Mouse (Mus musculus): ENCODE data around the gene Rbl2. TPM values are rescaled to one million over a fixed set of nuclear protein-coding genes. Genes with fewer than 3 reads are reported as not detected.

Gene Rbl2
- polyA plus RNA-seq, 1 experiment from 2014 or later = 20.2 TPM

DNA sequence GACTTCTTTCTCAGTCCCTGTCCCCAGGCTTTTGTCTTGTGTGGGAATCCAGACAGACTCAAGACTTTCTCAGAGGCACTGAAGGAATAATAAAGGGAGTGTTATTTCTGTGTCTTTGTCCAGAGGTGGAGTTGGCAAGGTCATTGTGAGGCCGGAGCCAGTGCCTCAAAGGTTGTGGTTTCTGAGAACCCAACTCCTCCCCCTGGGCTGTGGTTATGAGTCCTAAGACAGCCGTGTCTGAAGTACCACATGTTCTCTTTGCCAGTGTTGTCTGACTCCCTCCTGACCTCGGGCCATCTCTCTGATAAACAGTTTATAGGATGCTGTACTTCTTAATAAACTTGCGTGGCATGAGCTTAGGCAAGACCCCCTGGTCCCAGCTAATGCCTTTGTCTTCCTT lies 4.7 kb upstream of the Rbl2 start:
- no peaks in the 10 kb centered on the region for H3K36me3 ChIP-seq
- no peaks in the 10 kb centered on the region for H3K4me1 ChIP-seq
- H3K27me3 ChIP-seq = no peaks in the 10 kb centered on the region
- ATAC-seq (ENCODE audit: insufficient number of reproducible peaks, low FRiP score, low TSS enrichment, low read depth) = no peak
- H3K9me3 ChIP-seq (replicated peaks) = no peaks in the 10 kb centered on the region
- no peak overlapping the region for H3K9ac ChIP-seq
- H3K4me3 ChIP-seq (replicated peaks) = no peak overlapping the region
- WGBS = 64% methylated on average over 4 of the region's 4 CpGs
- no peak overlapping the region for H3K27ac ChIP-seq (replicated peaks)
- H3K4me2 ChIP-seq (replicated peaks) = no peak overlapping the region

DNA sequence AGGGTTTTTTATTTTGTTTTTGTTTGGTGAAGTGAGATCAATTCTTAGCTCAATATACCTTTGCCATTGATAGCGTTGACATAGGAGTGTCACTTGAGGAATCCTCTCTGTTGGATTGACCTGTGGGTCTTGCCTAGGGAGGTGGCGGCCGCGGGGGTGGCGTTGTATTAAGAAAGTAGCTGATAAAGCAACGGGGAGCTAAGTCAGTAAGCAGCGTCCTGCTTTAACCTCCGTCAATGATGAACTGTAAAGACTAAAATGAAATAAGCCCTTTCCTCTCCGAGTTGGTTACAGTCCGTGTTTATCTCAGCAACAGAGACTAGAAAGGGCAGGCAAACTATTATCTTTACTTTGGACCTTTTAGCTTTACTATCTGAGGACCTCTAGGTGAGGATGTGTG lies 450 bp upstream of the Rbl2 start:
- WGBS = 4% methylated on average over 10 of the region's 10 CpGs
- H3K4me3 ChIP-seq (replicated peaks) = peak overlapping the region; percentile 96
- H3K4me1 ChIP-seq = peaks cover 12% of the 10 kb centered on the region
- peak overlapping the region; percentile 63 for H3K4me2 ChIP-seq (replicated peaks)
- peak overlapping the region; percentile 59; the same call in 1 of the 2 replicates for H3K9ac ChIP-seq
- peak; percentile 2; the same call in 1 of the 2 replicates for ATAC-seq (ENCODE audit: insufficient number of reproducible peaks, low FRiP score, low TSS enrichment, low read depth)
- H3K9me3 ChIP-seq (replicated peaks) = no peaks in the 10 kb centered on the region
- H3K27ac ChIP-seq (replicated peaks) = peak overlapping the region; percentile 91; the same call in 1 of the 2 replicates
- no peaks in the 10 kb centered on the region for H3K27me3 ChIP-seq
- no peaks in the 10 kb centered on the region for H3K36me3 ChIP-seq

DNA sequence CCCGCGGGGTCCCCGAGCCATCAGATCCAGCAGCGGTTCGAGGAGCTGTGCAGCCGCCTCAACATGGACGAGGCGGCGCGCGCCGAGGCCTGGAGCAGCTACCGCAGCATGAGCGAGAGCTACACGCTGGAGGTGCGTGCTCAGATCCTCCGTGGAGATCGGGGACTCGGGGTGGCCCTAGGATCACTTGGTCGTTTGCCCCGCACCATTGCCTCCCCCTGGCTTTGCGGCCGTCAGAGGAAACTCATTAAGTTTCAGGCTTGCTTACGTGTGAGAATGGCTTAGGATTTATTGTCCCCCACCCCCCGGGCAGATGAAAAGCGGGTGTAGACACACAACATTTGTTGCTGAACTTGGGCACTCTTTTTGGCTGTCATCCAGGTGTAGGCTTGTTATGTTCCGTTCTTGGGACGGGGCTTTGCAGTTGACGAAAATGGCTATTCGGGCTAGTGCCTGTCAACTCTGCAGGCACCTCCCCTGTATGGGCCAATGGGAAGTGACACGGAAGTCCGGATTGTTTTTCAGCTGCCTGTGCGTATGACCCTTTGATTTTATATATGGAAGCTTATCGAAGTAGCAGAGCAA lies 510 bp downstream of the Rbl2 start:
- H3K27me3 ChIP-seq = no peaks in the 10 kb centered on the region

DNA sequence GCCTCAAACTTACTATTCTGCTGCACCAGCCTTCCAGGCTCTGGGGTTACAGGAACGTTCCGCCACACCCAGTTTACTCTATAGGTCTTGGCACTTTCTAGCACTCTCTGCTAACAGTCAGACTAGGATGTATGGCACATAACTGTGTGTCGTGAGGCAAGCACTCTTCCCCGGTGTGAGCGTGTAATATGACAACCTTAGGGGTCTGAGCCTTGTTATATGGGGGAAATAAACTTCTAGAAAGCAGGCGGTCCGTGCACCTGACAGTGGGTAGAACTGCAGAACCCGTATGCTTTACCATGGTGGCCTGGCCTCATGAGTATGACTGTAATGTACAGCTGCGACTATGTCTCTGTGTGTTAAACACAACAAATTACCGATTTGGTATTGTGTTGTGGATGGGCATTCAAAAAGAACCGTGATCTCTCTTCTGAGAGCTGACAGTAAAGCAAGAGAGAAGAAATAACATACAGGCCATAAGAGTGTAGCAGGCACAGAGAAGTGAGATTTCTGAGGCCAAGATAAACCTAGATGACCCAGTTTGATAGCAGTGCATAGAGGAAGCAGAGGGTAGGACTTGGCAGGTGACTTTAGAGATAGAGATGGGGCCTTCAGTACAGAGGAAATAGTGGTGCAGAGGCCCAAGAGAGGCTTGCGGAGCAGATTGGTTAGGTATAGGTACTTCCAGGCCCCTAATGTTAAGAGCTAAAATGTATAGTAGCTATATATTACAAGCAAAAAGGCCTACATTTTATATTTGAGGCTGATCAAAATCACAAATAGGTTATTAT lies 7.4 kb downstream of the Rbl2 start:
- Histone ChIP-seq H3K9ac (no peak overlapping the region), H3K27ac (replicated peaks) (no peak overlapping the region), H3K36me3 (peaks cover 23% of the 10 kb centered on the region), H3K27me3 (no peaks in the 10 kb centered on the region), H3K4me1 (no peaks in the 10 kb centered on the region), H3K4me3 (replicated peaks) (no peak overlapping the region), H3K4me2 (replicated peaks) (no peak overlapping the region), H3K9me3 (replicated peaks) (no peaks in the 10 kb centered on the region)
- 92% methylated on average over 12 of the region's 12 CpGs for WGBS
- no peak for ATAC-seq (ENCODE audit: insufficient number of reproducible peaks, low FRiP score, low TSS enrichment, low read depth)

More for the DNA sequence above, 510 bp downstream of the Rbl2 start:
- Histone ChIP-seq H3K9ac (peak overlapping the region; percentile 59), H3K9me3 (replicated peaks) (no peaks in the 10 kb centered on the region), H3K4me3 (replicated peaks) (peak overlapping the region; percentile 96), H3K4me2 (replicated peaks) (peak overlapping the region; percentile 63), H3K4me1 (peaks cover 12% of the 10 kb centered on the region), H3K36me3 (0 out of 2 replicates have a peak, but pooled peaks cover 2% of the 10 kb centered on the region), H3K27ac (replicated peaks) (peak overlapping the region; percentile 91)
- under 1% methylated on average over 34 of the region's 34 CpGs for WGBS
- ATAC-seq (ENCODE audit: insufficient number of reproducible peaks, low FRiP score, low TSS enrichment, low read depth) = peak; percentile 81

DNA sequence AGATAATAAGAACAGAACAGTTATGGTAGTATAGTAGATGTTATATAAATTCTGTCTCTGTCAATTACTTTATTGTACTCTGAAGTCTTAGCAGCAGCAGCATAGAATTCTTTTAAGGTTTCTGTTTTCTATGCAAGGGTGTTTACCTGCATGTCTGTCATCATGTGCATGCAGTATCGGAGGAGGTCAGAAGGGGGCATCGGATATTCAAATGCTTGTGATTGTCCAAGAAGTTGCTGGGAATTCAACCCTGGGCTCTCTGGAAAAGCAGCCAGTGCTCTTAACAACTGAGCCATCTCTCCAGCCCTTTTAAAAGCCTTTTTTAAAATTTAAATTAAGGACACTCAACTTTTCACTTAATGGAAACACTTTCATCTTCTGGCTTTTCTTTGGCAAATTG lies 9.8 kb downstream of the Rbl2 start:
- no peaks in the 10 kb centered on the region for H3K9me3 ChIP-seq (replicated peaks)
- H3K27me3 ChIP-seq = no peaks in the 10 kb centered on the region
- no peak overlapping the region for H3K4me3 ChIP-seq (replicated peaks)
- WGBS = 96% methylated on average over 2 of the region's 2 CpGs
- ATAC-seq (ENCODE audit: insufficient number of reproducible peaks, low FRiP score, low TSS enrichment, low read depth) = no peak
- H3K4me1 ChIP-seq = no peaks in the 10 kb centered on the region
- no peak overlapping the region for H3K4me2 ChIP-seq (replicated peaks)
- no peak overlapping the region for H3K27ac ChIP-seq (replicated peaks)
- H3K36me3 ChIP-seq = peaks cover 38% of the 10 kb centered on the region
- no peak overlapping the region for H3K9ac ChIP-seq

DNA sequence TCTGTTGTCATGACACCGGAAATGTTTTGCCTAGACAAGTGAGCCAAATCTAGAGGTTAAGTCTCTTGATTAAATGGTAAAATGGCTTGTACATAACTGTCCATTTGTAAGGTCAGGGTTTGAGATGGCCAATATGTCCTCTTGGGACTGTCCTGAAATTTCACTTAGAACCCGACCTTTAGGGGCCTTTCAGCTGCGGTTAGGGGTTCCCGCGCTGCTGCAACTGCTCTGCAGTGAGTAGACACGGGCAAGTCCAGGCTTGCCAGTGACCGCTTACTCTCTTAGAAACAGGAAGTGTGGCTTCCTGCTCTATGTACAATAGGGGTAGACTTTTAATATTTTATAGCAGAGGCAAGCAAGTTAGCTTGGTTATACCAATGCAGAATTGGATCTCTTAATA lies 12.1 kb downstream of the Rbl2 start:
- H3K4me3 ChIP-seq (replicated peaks) = no peak overlapping the region
- no peaks in the 10 kb centered on the region for H3K27me3 ChIP-seq
- H3K4me1 ChIP-seq = no peaks in the 10 kb centered on the region
- H3K9ac ChIP-seq = no peak overlapping the region
- WGBS = 65% methylated on average over 7 of the region's 7 CpGs
- H3K27ac ChIP-seq (replicated peaks) = no peak overlapping the region
- H3K36me3 ChIP-seq = peaks cover 42% of the 10 kb centered on the region
- H3K4me2 ChIP-seq (replicated peaks) = no peak overlapping the region
- ATAC-seq (ENCODE audit: insufficient number of reproducible peaks, low FRiP score, low TSS enrichment, low read depth) = no peak
- no peaks in the 10 kb centered on the region for H3K9me3 ChIP-seq (replicated peaks)

DNA sequence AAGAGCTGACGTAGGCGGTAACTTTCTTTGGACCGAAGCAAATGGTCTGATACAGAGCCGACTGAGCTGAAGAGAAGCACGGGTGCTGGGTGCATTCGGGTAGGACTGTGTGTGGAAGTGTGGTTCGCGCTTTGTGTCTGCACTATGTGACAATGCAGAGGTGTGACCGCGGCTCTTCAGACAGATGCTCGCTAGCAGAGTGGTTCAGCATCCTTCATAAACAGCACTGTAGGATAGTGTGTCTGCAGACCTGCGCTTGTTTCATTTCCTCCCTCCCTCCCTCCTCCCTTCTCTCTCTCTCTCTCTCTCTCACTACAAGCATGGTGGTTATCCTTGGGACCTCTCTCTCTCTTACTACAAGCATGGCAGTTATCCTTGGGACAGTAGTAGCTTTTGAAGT lies 12.6 kb downstream of the Rbl2 start:
- Histone ChIP-seq H3K9me3 (replicated peaks) (no peaks in the 10 kb centered on the region), H3K4me3 (replicated peaks) (no peak overlapping the region), H3K27ac (replicated peaks) (no peak overlapping the region), H3K9ac (no peak overlapping the region), H3K4me2 (replicated peaks) (no peak overlapping the region), H3K4me1 (no peaks in the 10 kb centered on the region), H3K27me3 (no peaks in the 10 kb centered on the region), H3K36me3 (peaks cover 42% of the 10 kb centered on the region)
- ATAC-seq (ENCODE audit: insufficient number of reproducible peaks, low FRiP score, low TSS enrichment, low read depth) = no peak
- 90% methylated on average over 12 of the region's 12 CpGs for WGBS

DNA sequence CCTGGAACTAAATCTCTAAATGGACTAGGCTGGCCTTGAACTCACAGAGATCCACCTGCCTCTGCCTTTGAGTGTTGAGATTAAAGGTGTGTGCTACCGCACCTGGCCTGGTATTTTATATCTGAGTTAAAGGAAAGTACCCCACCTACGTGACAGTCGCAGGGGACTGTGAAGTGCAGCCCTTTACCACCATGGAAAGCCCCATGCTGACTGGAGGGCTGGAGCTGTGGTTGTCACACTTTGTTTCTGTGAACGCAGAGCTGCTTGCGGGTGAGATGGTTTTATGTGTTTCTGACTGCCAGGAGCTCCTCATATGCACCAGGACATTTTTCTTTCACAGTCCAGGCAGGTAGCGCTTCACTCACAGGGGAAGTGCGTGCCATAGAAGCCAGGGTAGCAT lies 18.6 kb downstream of the Rbl2 start:
- Histone ChIP-seq H3K36me3 (peaks cover 48% of the 10 kb centered on the region), H3K27me3 (no peaks in the 10 kb centered on the region), H3K27ac (replicated peaks) (no peak overlapping the region), H3K9me3 (replicated peaks) (no peaks in the 10 kb centered on the region), H3K4me1 (no peaks in the 10 kb centered on the region), H3K4me2 (replicated peaks) (no peak overlapping the region), H3K9ac (no peak overlapping the region), H3K4me3 (replicated peaks) (no peak overlapping the region)
- WGBS = 93% methylated on average over 7 of the region's 7 CpGs
- ATAC-seq (ENCODE audit: insufficient number of reproducible peaks, low FRiP score, low TSS enrichment, low read depth) = no peak

DNA sequence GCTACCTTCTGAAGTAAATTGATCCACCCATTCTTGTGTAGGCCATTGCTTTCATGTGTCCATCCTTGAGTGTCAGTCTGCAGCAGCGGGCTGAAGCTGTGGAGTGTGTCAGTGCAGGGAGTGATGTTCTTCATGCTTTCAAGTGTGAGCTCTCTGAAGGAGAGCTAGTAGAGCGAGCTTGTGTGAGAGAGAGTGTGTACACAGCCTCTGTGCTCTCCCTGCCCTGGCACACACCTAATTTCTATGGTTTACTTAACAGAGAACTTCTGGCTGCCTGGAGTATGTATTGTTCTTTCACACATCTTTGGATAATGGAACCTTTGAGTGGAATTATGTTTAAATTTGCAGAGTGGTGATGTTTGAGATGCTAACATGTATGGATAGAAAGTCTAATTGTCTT lies 19.7 kb downstream of the Rbl2 start:
- no peak overlapping the region for H3K4me3 ChIP-seq (replicated peaks)
- no peaks in the 10 kb centered on the region for H3K27me3 ChIP-seq
- H3K4me2 ChIP-seq (replicated peaks) = no peak overlapping the region
- H3K36me3 ChIP-seq = peaks cover 45% of the 10 kb centered on the region
- no peak overlapping the region for H3K9ac ChIP-seq
- ATAC-seq (ENCODE audit: insufficient number of reproducible peaks, low FRiP score, low TSS enrichment, low read depth) = no peak
- H3K27ac ChIP-seq (replicated peaks) = no peak overlapping the region
- H3K4me1 ChIP-seq = no peaks in the 10 kb centered on the region
- H3K9me3 ChIP-seq (replicated peaks) = no peaks in the 10 kb centered on the region
- WGBS = 91% methylated on average over 2 of the region's 2 CpGs

DNA sequence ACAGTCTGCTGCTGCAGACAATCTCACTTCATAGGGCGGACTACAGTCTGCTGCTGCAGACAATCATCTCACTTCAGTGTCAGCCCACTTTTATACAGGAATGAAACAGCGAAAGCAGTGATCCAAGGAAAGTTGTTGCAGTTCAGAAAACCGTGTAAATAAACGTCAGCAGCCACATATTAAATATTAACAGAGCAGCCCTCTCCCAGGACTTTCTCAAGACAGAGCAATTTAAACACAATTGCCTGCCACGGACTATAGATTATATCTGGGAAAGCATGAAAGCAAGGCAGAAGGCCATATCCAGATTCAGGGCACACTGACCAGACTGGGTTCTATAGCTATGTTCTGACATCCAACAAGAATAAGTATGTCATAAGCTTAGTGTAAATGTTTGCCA lies 24.3 kb downstream of the Rbl2 start:
- Histone ChIP-seq H3K27me3 (no peaks in the 10 kb centered on the region), H3K27ac (replicated peaks) (no peak overlapping the region), H3K9ac (no peak overlapping the region), H3K4me2 (replicated peaks) (no peak overlapping the region), H3K36me3 (peaks cover 49% of the 10 kb centered on the region), H3K4me3 (replicated peaks) (no peak overlapping the region), H3K9me3 (replicated peaks) (no peaks in the 10 kb centered on the region), H3K4me1 (no peaks in the 10 kb centered on the region)
- WGBS = 84% methylated on average over 5 of the region's 5 CpGs
- no peak for ATAC-seq (ENCODE audit: insufficient number of reproducible peaks, low FRiP score, low TSS enrichment, low read depth)

DNA sequence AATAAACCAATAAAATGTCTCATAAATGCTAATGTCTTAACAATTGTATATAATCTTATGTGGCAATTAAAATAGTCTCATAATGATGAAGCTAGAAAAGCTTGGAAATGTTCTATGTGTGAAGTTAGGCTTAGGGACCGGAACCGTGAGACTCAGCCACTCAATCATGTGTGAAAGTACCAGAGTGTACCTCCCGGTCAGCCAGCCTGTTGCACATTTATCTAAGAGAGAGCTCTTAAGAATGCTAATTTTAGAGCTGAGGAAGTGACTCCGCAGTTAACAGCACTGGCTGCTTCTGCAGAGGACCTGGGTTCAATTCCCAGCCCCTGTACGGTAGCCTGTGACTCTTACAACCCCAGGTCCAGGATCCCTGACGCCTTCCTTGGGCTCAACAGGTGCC lies 28.2 kb downstream of the Rbl2 start:
- WGBS = 91% methylated on average over 6 of the region's 6 CpGs
- H3K36me3 ChIP-seq = peaks cover 51% of the 10 kb centered on the region

DNA sequence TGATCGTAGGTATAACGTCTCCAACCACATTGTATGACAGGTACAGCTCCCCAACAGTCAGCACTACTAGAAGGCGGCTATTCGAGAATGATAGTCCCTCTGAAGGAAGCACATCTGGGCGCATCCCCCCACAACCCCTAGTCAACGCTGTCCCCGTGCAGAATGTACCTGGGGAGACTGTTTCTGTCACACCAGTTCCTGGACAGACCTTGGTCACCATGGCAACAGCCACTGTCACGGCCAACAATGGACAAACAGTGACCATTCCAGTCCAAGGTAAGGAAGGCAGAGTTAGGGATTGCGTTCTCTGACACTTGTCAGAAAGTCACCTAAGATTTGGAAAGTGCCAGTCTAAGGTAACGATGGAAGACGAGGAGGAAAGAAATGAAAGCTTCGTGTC lies 36.4 kb downstream of the Rbl2 start:
- Histone ChIP-seq H3K27ac (replicated peaks) (no peak overlapping the region), H3K4me1 (no peaks in the 10 kb centered on the region), H3K9me3 (replicated peaks) (no peaks in the 10 kb centered on the region), H3K9ac (no peak overlapping the region), H3K4me3 (replicated peaks) (no peak overlapping the region), H3K36me3 (peaks cover 47% of the 10 kb centered on the region), H3K4me2 (replicated peaks) (no peak overlapping the region), H3K27me3 (no peaks in the 10 kb centered on the region)
- WGBS = 93% methylated on average over 12 of the region's 12 CpGs
- no peak for ATAC-seq (ENCODE audit: insufficient number of reproducible peaks, low FRiP score, low TSS enrichment, low read depth)

More for the DNA sequence above, 28.2 kb downstream of the Rbl2 start:
- H3K9me3 ChIP-seq (replicated peaks) = no peaks in the 10 kb centered on the region
- no peak overlapping the region for H3K4me2 ChIP-seq (replicated peaks)
- H3K4me1 ChIP-seq = no peaks in the 10 kb centered on the region
- H3K4me3 ChIP-seq (replicated peaks) = no peak overlapping the region
- H3K27ac ChIP-seq (replicated peaks) = no peak overlapping the region
- H3K9ac ChIP-seq = no peak overlapping the region
- no peak for ATAC-seq (ENCODE audit: insufficient number of reproducible peaks, low FRiP score, low TSS enrichment, low read depth)
- no peaks in the 10 kb centered on the region for H3K27me3 ChIP-seq
